Mouse (Mus musculus) hindlimb bud, embryonic 11.5 days (tissue): ENCODE data around the gene Cd300lf.

Experiments used
- DNase-seq: peaks from one replicate; pipeline ENCODE4 v3.0.0-alpha.2; 2012; ENCODE audit warnings: low read depth, low spot score; ENCODE audit errors: extremely low spot score

The Cd300lf gene

GRCm38 (mm10) chr11:115133800-115134199 is at the start of gene Cd300lf:
Cd300lf (minus strand) TSS chr11:115133992.
- no peak for DNase-seq

GRCm38 (mm10) chr11:115181913-115182638 is 48.3 kb upstream of the Cd300lf start:
- no peak for DNase-seq

- no peak for DNase-seq
Observed at GRCm38 (mm10) chr11:115179881-115180280, 46.1 kb upstream of the Cd300lf start.

- no peak for DNase-seq
Observed at GRCm38 (mm10) chr11:115179191-115179590, 45.4 kb upstream of the Cd300lf start.

- DNase-seq: no peak
Observed at GRCm38 (mm10) chr11:115178766-115179165, 45.0 kb upstream of the Cd300lf start.

- no peak for DNase-seq
Observed at GRCm38 (mm10) chr11:115177559-115178195, 43.9 kb upstream of the Cd300lf start.

- DNase-seq: no peak
Observed at GRCm38 (mm10) chr11:115176399-115177190, 42.8 kb upstream of the Cd300lf start.

GRCm38 (mm10) chr11:115173549-115174339 is 40.0 kb upstream of the Cd300lf start:
- no peak for DNase-seq

- no peak for DNase-seq
Observed at GRCm38 (mm10) chr11:115172825-115173287, 39.1 kb upstream of the Cd300lf start.

GRCm38 (mm10) chr11:115171125-115171524 is 37.3 kb upstream of the Cd300lf start:
- DNase-seq: no peak

GRCm38 (mm10) chr11:115169430-115169829 is 35.6 kb upstream of the Cd300lf start:
- DNase-seq: no peak

- no peak for DNase-seq
Observed at GRCm38 (mm10) chr11:115167631-115168249, 33.9 kb upstream of the Cd300lf start.

GRCm38 (mm10) chr11:115166776-115167175 is 33.0 kb upstream of the Cd300lf start:
- DNase-seq: no peak

- no peak for DNase-seq
Observed at GRCm38 (mm10) chr11:115164976-115165374, 31.2 kb upstream of the Cd300lf start.

GRCm38 (mm10) chr11:115164341-115164975 is 30.7 kb upstream of the Cd300lf start:
- no peak for DNase-seq

- DNase-seq: no peak
Observed at GRCm38 (mm10) chr11:115163568-115164150, 29.9 kb upstream of the Cd300lf start.

- peak; percentile 88 for DNase-seq
Observed at GRCm38 (mm10) chr11:115162832-115163480, 29.2 kb upstream of the Cd300lf start, which contains the start of gene Slc9a3r1. Slc9a3r1 (plus strand) TSS chr11:115163341.

GRCm38 (mm10) chr11:115162205-115162601 is 28.4 kb upstream of the Cd300lf start:
- DNase-seq: no peak
